Mouse (Mus musculus): ENCODE measurements around the gene Tmem184b.

GRCm38 (mm10) chr15:79429994-79430393 lies 26.6 kb upstream of the Tmem184b start:
- TF ChIP-seq CTCF (IDR thresholded peaks at IDR 0.05; ENCODE audit: extremely low read depth, insufficient read length, insufficient replicate concordance, low read depth, low read length) (no peak), POLR2A (IDR thresholded peaks at IDR 0.05; ENCODE audit: low read depth, low read length) (no peak)

All from small intestine, adult 2 months (tissue).